Comparison of ENCODE assay signal across 22 mouse cellular contexts in genomic region chr8:92777106-92777505, GRCm38 (mm10). TPM values are rescaled to one million over a fixed set of nuclear protein-coding genes. Genes with fewer than 3 reads are reported as not detected.
DNase-seq lines count a peak whose midpoint lies in the region; ATAC-seq and TF ChIP-seq lines count a peak whose summit lies in the region.
"Had no signal": no experiment of that assay in that cellular context is flagged by ENCODE, and none has a peak within 500 bp of the region (broad histone marks: within the 10 kb centered on the region; RNA-seq: fewer than 3 reads in every experiment).

No protein-coding gene starts in this region.

- H3K27me3 ChIP-seq in lung, embryonic 14.5 days (ENCODE audit: insufficient read depth, low read length), result no peaks in the 10 kb centered on the region
- no peaks in the 10 kb centered on the region for H3K27me3 ChIP-seq in limb, embryonic 12.5 days

- H3K9me3 ChIP-seq in lung, embryonic 14.5 days (ENCODE audit: low read depth, low read length), result no peaks in the 10 kb centered on the region
- H3K9me3 ChIP-seq in ES-E14 (ENCODE audit: control insufficient read depth, insufficient read depth, low read depth, low read length), result no peaks in the 10 kb centered on the region
- H3K9me3 ChIP-seq in limb, embryonic 12.5 days, result no peaks in the 10 kb centered on the region
- H3K9me3 ChIP-seq: heart, embryonic 15.5 days had no signal

- no peak overlapping the region for H3K27ac ChIP-seq in lung, embryonic 14.5 days (ENCODE audit: low read depth)
- H3K27ac ChIP-seq in ES-E14 (ENCODE audit: insufficient read depth, low read depth, low read length, poor library complexity, severe bottlenecking), result no peak overlapping the region
- H3K27ac ChIP-seq in limb, embryonic 12.5 days, result 0 out of 2 replicates have a peak overlapping the region, but pooled peaks have one; percentile 23
- H3K27ac ChIP-seq: heart, embryonic 15.5 days had no signal

- ATAC-seq in lung, embryonic 14.5 days (ENCODE audit: insufficient read depth), result no peak
- ATAC-seq in limb, embryonic 12.5 days (ENCODE audit: insufficient number of reproducible peaks, insufficient read depth, low FRiP score, low TSS enrichment, low read depth), result no peak
- ATAC-seq: intestine, postnatal 0 days; liver, postnatal 0 days; midbrain, embryonic 16.5 days had no signal

- no peak overlapping the region for H3K4me2 ChIP-seq in lung, embryonic 14.5 days
- no peak overlapping the region for H3K4me2 ChIP-seq in limb, embryonic 12.5 days
- H3K4me2 ChIP-seq: heart, embryonic 15.5 days; liver, embryonic 11.5 days had no signal

- DNase-seq in lung, embryonic 14.5 days, result peak; percentile 8
- DNase-seq in lung, postnatal 14 days, result no peak
- no peak for DNase-seq in ES-E14 (ENCODE audit: low read depth, low spot score)
- DNase-seq in embryo, embryonic 10.5 days (ENCODE audit: low spot score), result peak; percentile 36
- no peak for DNase-seq in left cerebral cortex, postnatal 36 days (ENCODE audit: low spot score in 2 of 2)
- no peak for DNase-seq in adrenal gland, adult 2 months
- DNase-seq in layer of hippocampus, adult 9-11 months, result no peak
- DNase-seq: cerebellum, adult 18-20 months; cerebellum, postnatal 14 days; heart, postnatal 4 days; kidney, postnatal 4 days; left cerebral cortex, postnatal 4 days; liver, postnatal 0 days; lung, postnatal 10 days; right cerebral cortex, postnatal 25 days; spleen, adult 18-20 months had no signal

- no peak overlapping the region for H3K4me3 ChIP-seq in lung, embryonic 14.5 days (ENCODE audit: low read depth, low read length)
- no peak overlapping the region for H3K4me3 ChIP-seq in ES-E14 (ENCODE audit: insufficient read depth in 1 of 2, low read depth in 1 of 2, low read length in 2 of 2, poor library complexity in 1 of 2, severe bottlenecking in 1 of 2)
- H3K4me3 ChIP-seq in limb, embryonic 12.5 days (replicated peaks), result no peak overlapping the region
- H3K4me3 ChIP-seq: heart, embryonic 15.5 days had no signal

- intact Hi-C loops in left cerebral cortex, postnatal 36 days (cut with DNase I), result no loop called here

- no peak overlapping the region for H3K9ac ChIP-seq in lung, embryonic 14.5 days
- no peak overlapping the region for H3K9ac ChIP-seq in ES-E14 (ENCODE audit: insufficient read depth, low read depth, low read length, poor library complexity, severe bottlenecking)
- H3K9ac ChIP-seq in limb, embryonic 12.5 days (replicated peaks), result no peak overlapping the region
- H3K9ac ChIP-seq: heart, embryonic 15.5 days; liver, postnatal 0 days had no signal

- 14% methylated on average over 5 of the region's 5 CpGs for WGBS in lung, embryonic 14.5 days
- 14% methylated on average over 5 of the region's 5 CpGs for WGBS in limb, embryonic 12.5 days

- H3K4me1 ChIP-seq in lung, embryonic 14.5 days (ENCODE audit: insufficient read depth), result no peaks in the 10 kb centered on the region
- peaks cover 2 to 23% of the 10 kb centered on the region in 2 experiments for H3K4me1 ChIP-seq in ES-E14 (ENCODE audit: control insufficient read depth in 2 of 2, insufficient read depth in 2 of 2, low read length in 2 of 2, poor library complexity in 1 of 2)
- peaks cover 7% of the 10 kb centered on the region; the same call in 1 of the 2 replicates for H3K4me1 ChIP-seq in limb, embryonic 12.5 days (replicated peaks)

- no peaks in the 10 kb centered on the region for H3K36me3 ChIP-seq in lung, embryonic 14.5 days (ENCODE audit: insufficient read depth)
- no peaks in the 10 kb centered on the region for H3K36me3 ChIP-seq in ES-E14 (ENCODE audit: control insufficient read depth, insufficient read depth, low read length, poor library complexity, severe bottlenecking)
- no peaks in the 10 kb centered on the region for H3K36me3 ChIP-seq in limb, embryonic 12.5 days
- H3K36me3 ChIP-seq: heart, embryonic 15.5 days had no signal

- TF ChIP-seq CTCF in lung, embryonic 14.5 days (IDR thresholded peaks at IDR 0.05; ENCODE audit: low read depth), result no peak

- in situ Hi-C loops in ES-E14 (cut with MboI; ENCODE audit: low sequenced_read_pairs in 2 of 2, unreplicated experiment in 2 of 2), result no loop called here

TF ChIP-seq in ES-E14, 5 proteins besides CTCF, POLR2A, EP300 and RAD21:
- TF ChIP-seq ZC3H11A (IDR thresholded peaks at IDR 0.05; ENCODE audit: borderline replicate concordance, low read depth, low read length), result no peak
- peak; percentile 95 for TF ChIP-seq ZNF384 (IDR thresholded peaks at IDR 0.05; ENCODE audit: low read depth, low read length)
- TF ChIP-seq MAFK (IDR thresholded peaks at IDR 0.05; ENCODE audit: insufficient read depth, low read depth, low read length), result no peak
- TF ChIP-seq HCFC1 (IDR thresholded peaks at IDR 0.05; ENCODE audit: borderline replicate concordance, insufficient read depth, low read length), result no peak
- no peak for TF ChIP-seq CHD2 (IDR thresholded peaks at IDR 0.05; ENCODE audit: low read depth, low read length)

RNA-seq across cellular contexts. Expression of gene Mmp2, which starts 50.0 kb away (rescaled TPM):
- polyA plus RNA-seq in lung, embryonic 14.5 days (2014; fragmentation: Nextera tagmentation; extraction: Ambion mirVana), result 268 and 283 TPM in 2 replicates
- total RNA-seq in ES-E14 (2012; rRNA removed), result 36.9 and 54.8 TPM in 2 replicates
- polyA plus RNA-seq in limb, embryonic 12.5 days (2016; fragmentation: Nextera tagmentation; extraction: Ambion mirVana), result 211 and 218 TPM in 2 replicates
- total RNA-seq in left cerebral cortex, postnatal 36 days (2021), result 1 to 10 TPM; 2.4 TPM
- total RNA-seq in adrenal gland, adult 2 months (2021), result 10 to 100 TPM; 21.6 to 38.8 TPM
- polyA plus RNA-seq in adrenal gland, adult 2 months (2012; rRNA removed), result 20.9 and 22.4 TPM in 2 replicates
- total RNA-seq: neutrophil, adult 5-6 weeks had no signal

Comparison
In these comparisons a context has a peak if more than half of its experiments do, and no peak if none do; other contexts are left out.
1. DNase-seq: peak in lung, embryonic 14.5 days (single experiment) and embryo, embryonic 10.5 days (single experiment); none in lung, postnatal 14 days (single experiment), ES-E14 (single experiment), left cerebral cortex, postnatal 36 days (0 of 2), adrenal gland, adult 2 months (single experiment) and layer of hippocampus, adult 9-11 months (single experiment).
2. RNA of gene Mmp2, which starts 50.0 kb away (total RNA-seq): 36.9 to 54.8 TPM in ES-E14 and 21.6 to 38.8 TPM in adrenal gland, adult 2 months; 2.4 TPM in left cerebral cortex, postnatal 36 days; every median in the first group is over 4 times any median in the second.